Mouse (Mus musculus): ENCODE data around the gene Ift88.

The Ift88 gene

GRCm38 (mm10) chr14:57532577-57532976, 108.7 kb downstream of the Ift88 start:
- DNase-seq (ENCODE audit: low read depth, low spot score) = no peak

DNA sequence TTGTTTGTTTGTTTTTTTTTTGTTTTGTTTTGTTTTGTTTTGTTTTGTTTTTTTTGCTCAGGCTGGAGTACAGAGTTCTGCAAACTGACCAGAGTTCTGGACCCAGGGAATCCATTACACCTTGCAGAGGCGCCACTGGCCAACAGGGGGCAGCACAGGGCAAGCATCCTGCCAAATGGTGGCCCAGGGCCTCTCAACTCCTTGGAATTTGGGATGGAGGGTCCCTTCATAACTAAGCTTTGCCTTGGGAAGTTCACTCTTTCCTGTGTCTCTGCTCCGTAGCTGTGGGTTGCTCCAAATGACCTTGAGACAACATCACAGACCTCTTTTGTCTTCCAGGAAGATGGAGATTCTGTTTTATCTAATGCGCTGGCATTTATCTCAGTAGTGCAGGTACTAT, 109.4 kb downstream of the Ift88 start:
- peak; percentile 71 for DNase-seq (ENCODE audit: low read depth, low spot score)

GRCm38 (mm10) chr14:57533841-57534240, 110.0 kb downstream of the Ift88 start:
- no peak for DNase-seq (ENCODE audit: low read depth, low spot score)

DNA sequence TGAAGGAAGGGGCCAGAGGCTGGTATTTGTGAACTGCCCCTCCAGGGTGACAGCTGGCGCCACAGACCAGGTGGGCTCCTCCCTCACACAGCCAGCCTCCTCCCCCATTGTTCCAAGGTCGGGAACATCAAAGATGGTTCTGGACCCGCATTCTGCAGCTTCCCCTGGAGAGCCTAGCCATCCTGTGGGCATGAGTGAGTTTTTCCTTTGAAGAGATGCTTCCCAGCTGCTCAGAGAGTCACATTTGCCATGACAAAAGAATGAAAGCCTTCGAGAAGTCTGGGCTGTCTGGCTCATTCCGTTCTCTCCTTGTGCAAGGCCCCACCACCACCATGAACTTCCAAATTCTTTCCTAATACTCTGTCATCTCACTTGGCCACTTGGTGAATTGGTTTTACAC, 110.5 kb downstream of the Ift88 start:
- peak; percentile 80 for DNase-seq (ENCODE audit: low read depth, low spot score)

DNA sequence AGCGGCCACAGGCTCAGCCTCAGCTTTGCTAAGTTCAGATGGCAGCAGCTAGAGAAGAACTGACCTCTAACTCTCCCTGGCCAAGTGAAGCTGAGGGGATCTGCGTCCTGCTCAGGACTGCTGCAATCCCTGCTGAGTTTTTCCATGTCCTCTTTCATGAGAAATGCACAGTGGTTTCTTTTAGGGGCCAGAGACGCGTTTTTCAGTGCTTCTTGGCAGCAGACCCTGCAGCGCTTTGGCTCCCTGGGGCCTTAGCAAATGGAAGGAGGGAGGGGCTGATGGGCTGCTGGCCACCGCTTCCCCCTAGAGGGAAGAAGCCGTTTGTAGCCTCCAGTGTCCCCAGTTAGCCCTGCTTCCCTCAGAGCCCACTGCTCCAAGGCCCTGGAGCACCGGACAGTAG, 111.1 kb downstream of the Ift88 start:
- DNase-seq (ENCODE audit: low read depth, low spot score) = no peak

DNA sequence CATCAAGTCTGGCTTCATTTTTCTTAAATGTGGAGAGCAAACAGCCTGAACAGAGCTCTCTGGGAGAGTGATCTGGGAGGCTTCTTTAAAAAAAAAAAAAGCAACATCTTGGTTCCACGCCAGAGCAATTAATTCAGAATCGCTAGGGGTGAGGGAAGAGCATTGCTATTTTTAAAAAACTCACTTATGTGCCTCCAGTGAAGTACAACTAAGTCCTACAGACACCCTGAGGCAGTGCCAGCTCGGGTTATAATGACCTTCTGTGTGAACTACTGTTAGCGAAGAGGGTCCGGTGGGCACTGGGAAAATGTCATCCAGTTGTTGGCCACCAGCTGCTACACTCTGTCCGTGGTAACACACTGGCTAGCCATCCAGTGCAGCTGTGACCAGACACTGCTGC, 111.8 kb downstream of the Ift88 start:
- no peak for DNase-seq (ENCODE audit: low read depth, low spot score)

- no peak for DNase-seq (ENCODE audit: low read depth, low spot score)
These were observed 113.0 kb downstream of the Ift88 start for GRCm38 (mm10) chr14:57536820-57537219.

GRCm38 (mm10) chr14:57537261-57538015, 113.6 kb downstream of the Ift88 start:
- peak; percentile 89 for DNase-seq (ENCODE audit: low read depth, low spot score)

- no peak for DNase-seq (ENCODE audit: low read depth, low spot score)
These were observed 116.8 kb downstream of the Ift88 start for GRCm38 (mm10) chr14:57540683-57541082.

- DNase-seq (ENCODE audit: low read depth, low spot score) = peak; percentile 65
These were observed 118.4 kb downstream of the Ift88 start for GRCm38 (mm10) chr14:57542231-57542630.

GRCm38 (mm10) chr14:57543420-57544039, 119.7 kb downstream of the Ift88 start:
- DNase-seq (ENCODE audit: low read depth, low spot score) = no peak

DNA sequence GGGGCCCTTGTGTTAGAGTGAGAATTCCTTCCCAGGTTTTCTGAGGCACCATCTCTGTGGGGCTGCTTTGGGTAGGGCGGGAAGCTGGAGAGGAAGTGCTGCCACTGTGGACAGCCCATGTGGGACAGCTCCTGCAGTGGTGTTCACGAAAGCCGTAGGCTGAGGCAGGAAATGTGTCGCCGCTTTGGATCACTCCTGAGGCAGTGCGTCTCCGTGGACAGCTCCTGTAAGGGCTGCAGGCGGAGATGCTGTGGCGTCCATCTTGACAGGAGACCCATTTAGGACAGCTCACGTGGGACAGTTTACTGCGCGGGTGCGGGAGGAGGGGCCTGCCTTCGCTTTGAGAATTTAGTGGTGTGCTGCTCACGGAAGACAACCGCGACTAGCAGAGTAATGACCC, 121.7 kb downstream of the Ift88 start:
- DNase-seq (ENCODE audit: low read depth, low spot score) = peak; percentile 47

DNA sequence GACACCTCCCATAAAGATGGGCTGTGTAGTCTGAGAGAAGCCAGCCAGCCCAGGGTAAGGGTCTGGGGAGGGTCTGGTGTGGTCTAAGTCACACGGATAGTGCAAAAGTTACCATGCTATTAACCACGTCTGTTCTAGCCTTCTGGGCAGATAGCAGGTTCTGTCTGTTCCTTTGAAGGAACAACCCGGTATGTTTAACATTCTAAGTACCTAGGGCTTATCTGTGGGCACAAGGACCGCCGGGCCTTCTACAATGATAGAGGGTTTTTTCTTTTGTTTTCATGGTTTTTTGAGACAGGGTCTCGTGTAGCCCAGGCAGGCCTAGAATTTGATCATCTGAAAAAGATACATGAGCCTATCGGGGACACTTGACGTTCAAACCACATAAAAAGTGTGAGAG, 122.3 kb downstream of the Ift88 start:
- DNase-seq (ENCODE audit: low read depth, low spot score) = no peak

DNA sequence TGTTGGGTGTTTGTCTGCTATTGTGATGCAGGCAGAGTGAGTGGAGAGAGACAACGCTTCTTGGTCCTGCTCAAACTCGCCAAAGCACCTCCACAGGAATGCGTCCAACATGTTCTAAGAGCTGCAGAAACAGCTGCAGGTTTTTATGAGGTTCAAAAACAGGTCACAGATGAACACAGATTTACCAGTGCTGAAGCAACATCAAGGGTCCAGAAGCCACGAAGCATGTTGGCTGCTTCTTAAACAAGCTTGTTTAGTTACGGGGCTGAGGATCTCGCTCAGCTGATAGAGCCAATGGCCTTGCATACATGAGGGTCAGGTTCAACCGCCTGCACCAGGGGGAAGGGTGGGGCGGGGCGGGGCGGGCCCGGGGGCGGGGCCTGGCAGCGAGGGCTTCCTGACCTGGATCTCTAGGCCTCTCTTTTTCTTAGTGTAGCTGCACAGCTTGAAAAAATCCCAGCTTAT, 122.7 kb downstream of the Ift88 start:
- peak; percentile 46 for DNase-seq (ENCODE audit: low read depth, low spot score)

DNA sequence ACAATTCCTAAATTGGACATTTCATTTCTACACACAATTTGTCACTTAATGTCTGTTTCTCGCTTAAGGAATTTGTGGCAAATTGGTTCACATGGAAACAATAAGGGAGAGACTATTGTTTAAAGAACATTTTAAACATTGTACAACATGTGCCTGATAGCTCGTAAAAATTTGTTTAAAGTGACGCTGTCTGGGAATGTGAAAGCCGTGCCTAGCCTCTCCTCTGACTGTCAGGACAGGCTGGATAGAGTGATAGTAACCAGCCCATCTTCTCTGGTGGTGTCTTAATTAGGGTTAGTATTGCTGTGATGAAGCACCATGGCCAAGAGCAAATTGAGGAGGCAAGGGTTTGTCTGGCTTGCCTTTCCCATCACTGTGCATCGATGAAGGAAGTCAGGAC, 123.2 kb downstream of the Ift88 start:
- DNase-seq (ENCODE audit: low read depth, low spot score) = no peak

GRCm38 (mm10) chr14:57552945-57553344, 129.1 kb downstream of the Ift88 start:
- no peak for DNase-seq (ENCODE audit: low read depth, low spot score)

- DNase-seq (ENCODE audit: low read depth, low spot score) = peak; percentile 74
These were observed 130.6 kb downstream of the Ift88 start for GRCm38 (mm10) chr14:57554434-57554833.

- no peak for DNase-seq (ENCODE audit: low read depth, low spot score)
These were observed 131.7 kb downstream of the Ift88 start for GRCm38 (mm10) chr14:57555471-57556070.

GRCm38 (mm10) chr14:57556922-57557321, 133.1 kb downstream of the Ift88 start:
- DNase-seq (ENCODE audit: low read depth, low spot score) = no peak

GRCm38 (mm10) chr14:57565626-57566025, 141.8 kb downstream of the Ift88 start:
- DNase-seq (ENCODE audit: low read depth, low spot score) = no peak

Measured in ZHBTc4 (cell line).